Mouse (Mus musculus): ENCODE results near the gene Rnf2. TPM values are rescaled to one million over a fixed set of nuclear protein-coding genes. Genes with fewer than 3 reads are reported as not detected.

Gene Rnf2
- polyA plus RNA-seq (2015; fragmentation: Nextera tagmentation; extraction: Ambion mirVana): 22.4 and 27.7 TPM in 2 replicates

DNA sequence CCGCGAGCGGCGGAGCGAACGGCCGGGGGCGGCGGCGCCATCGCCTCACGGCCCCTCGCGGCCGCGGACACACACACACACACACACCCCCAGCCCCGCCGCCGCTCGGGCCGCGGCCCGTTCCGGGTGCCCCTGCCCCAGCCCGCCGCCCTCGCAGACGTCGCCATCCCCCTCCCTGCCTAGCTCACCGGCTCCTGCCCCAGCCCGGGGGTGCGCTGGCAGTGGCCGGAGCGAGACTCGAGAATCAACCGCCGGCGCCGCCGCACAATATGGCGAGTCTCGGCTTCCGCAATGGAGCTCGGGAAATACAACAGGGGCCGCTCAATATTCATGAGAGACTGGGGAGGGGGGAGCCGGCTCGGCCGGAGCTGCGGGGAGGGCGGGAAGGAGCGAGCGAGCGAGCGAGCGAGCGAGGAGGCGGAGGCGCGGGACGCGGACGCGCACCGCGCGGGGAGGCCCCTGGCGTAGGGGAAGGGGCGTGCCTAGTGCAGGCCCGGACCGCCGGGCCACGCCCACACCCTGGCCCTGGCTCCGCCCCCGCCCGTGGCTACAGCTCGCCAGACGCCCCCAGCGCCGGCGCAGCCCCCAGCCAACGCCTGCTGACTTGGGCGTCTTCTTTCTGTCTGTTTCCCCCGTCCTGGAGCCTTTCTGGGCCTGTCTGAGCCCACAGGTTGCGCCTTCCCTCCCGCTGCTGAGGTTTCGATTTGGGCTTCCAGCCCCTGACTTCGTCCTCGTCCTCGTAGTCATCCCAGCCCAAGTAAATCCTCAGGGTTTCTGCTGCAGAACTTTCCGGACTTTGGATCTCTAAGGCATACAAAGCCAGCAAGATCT, at the start of gene Rnf2:
Rnf2 (minus strand) TSS at position 425 of the 831 bp plus-strand sequence.

DNA sequence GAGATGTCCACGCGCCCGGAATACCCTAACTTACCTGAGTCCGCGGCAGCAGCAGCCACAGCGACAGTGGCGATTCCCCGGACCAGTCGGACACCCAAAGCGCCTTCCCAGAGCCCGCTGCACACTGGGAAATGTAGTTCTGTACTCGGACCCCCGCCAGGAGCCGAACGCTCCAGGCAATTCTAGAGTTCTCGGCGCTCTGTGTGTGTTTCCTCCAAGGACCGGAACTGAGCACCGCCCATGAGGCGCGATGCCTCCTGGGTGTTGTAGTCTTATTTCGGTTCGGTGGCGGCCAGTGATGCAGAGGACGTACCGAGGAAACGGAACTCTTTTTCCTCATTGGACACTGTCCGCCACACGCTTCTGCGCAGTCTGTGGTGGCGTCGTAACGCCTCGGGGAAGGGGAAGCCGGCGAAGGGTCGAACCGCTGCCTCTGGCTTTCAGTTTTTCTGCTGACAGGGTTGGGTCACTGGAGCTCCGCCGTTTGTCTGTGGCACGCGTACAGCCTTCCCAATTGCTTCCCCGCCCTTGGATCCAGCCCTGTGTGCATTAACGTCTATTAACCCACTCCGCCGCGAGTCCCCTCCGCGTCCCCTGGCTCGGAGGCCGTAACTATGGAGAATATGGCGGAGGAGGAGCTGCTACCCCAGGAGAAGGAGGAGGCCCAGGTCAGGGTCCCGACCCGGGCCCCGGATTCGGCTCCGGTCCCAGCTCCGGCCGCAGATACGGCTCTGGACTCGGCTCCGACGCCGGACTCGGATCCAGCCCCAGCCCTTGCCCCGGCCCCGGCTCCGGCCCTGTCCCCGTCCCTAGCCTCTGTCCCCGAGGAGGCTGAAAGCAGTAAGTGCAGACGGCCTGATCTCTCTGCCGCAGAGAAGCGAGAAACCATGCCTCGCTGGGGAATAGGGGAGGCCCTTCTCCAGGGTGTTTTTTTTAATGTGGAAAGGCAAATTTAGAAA, 72.2 kb downstream of the Rnf2 start, which contains the start of the genes Swt1 and Trmt1l:
Swt1 (minus strand) TSS at position 193 of the 959 bp plus-strand sequence.
Trmt1l (plus strand) TSS at position 280 of the 959 bp plus-strand sequence.

Other genes starting within 250 kb of the Rnf2 start
- gene Ivns1abp, start 156.5 kb downstream of the Rnf2 start, polyA plus RNA-seq (2015; fragmentation: Nextera tagmentation; extraction: Ambion mirVana): 72.9 and 79.3 TPM in 2 replicates
- gene Swt1, start 72.5 kb downstream of the Rnf2 start, polyA plus RNA-seq (2015; fragmentation: Nextera tagmentation; extraction: Ambion mirVana): 25.5 and 30.7 TPM in 2 replicates
- 22.0 and 23.1 TPM in 2 replicates for gene Trmt1l, start 72.4 kb downstream of the Rnf2 start, polyA plus RNA-seq (2015; fragmentation: Nextera tagmentation; extraction: Ambion mirVana)
- 6.7 and 10.8 TPM in 2 replicates for gene Fam129a, start 70.2 kb upstream of the Rnf2 start, polyA plus RNA-seq (2015; fragmentation: Nextera tagmentation; extraction: Ambion mirVana)